Mouse (Mus musculus) liver, adult 2 months (tissue): ENCODE measurements around the gene Pa2g4. TPM values are rescaled to one million over a fixed set of nuclear protein-coding genes. Genes with fewer than 3 reads are reported as not detected.

Source experiments
- DNase-seq: peaks from one replicate; pipeline ENCODE4 v3.0.0-alpha.2; 2011; ENCODE audit warnings: low read depth, low spot score; ENCODE audit errors: extremely low read depth
- H3K27ac ChIP-seq: fragments of 200-500 bp; replicated peaks from 2 replicates; pipeline ENCODE4 v1.5.1; 2012; ENCODE audit warnings: low read depth, mild to moderate bottlenecking, control low read depth, inconsistent platforms, low read length; ENCODE audit not compliant: insufficient read depth
- H3K27me3 ChIP-seq: fragments of 200-500 bp; 2 replicates; pipeline ENCODE4 v1.6.1; 2012; ENCODE audit warnings: mild to moderate bottlenecking, moderate library complexity, low read length, inconsistent platforms; ENCODE audit not compliant: control insufficient read depth, insufficient read depth
- H3K36me3 ChIP-seq: fragments of 200-500 bp; 2 replicates; pipeline ENCODE4 v1.6.1; 2012; ENCODE audit warnings: low read length, inconsistent platforms; ENCODE audit not compliant: control insufficient read depth, insufficient read depth
- H3K4me1 ChIP-seq: fragments of 200-500 bp; 2 replicates; pipeline ENCODE4 v1.6.1; 2011; ENCODE audit warnings: low read length; ENCODE audit not compliant: control insufficient read depth, insufficient read depth
- H3K4me3 ChIP-seq: fragments of 200-500 bp; 2 replicates; pipeline ENCODE4 v1.5.1; 2011; ENCODE audit warnings: low read depth, mild to moderate bottlenecking, control low read depth, low read length, moderate library complexity; ENCODE audit not compliant: insufficient read depth
- H3K79me2 ChIP-seq: fragments of 200-500 bp; 2 replicates; pipeline ENCODE4 v1.6.1; 2012; ENCODE audit warnings: inconsistent platforms, mild to moderate bottlenecking, low read length, moderate library complexity; ENCODE audit not compliant: control insufficient read depth, insufficient read depth
- H3K9ac ChIP-seq: fragments of 200-500 bp; 2 replicates; pipeline ENCODE4 v1.6.1; 2012; ENCODE audit warnings: low read depth, mild to moderate bottlenecking, control low read depth, inconsistent platforms, low read length
- CTCF ChIP-seq: fragments of 200-500 bp; IDR thresholded peaks from 2 replicates; pipeline ENCODE4 v1.5.1; 2011; ENCODE audit warnings: low read depth, low read length, control low read depth
- POLR2A ChIP-seq: fragments of 200-500 bp; IDR thresholded peaks from 2 replicates; pipeline ENCODE4 v1.6.1; 2011; ENCODE audit warnings: low read length, control low read depth; ENCODE audit not compliant: insufficient read depth; ENCODE audit errors: extremely low read depth
- WGBS: fragments of 180-500 bp; shearing (Covaris S2); methylation state at CpG from one replicate; pipeline ENCODE4 v1.1.7; 2018; 5-methylcytosine and 5-hydroxymethylcytosine counted together
- polyA plus RNA-seq: library from polyadenylated mRNA; depleted of rRNA; stranded (reverse); fragments of >200 nt; gene quantifications from 2 replicates; pipeline ENCODE4 v1.2.3, GENCODE M21; 2012
- total RNA-seq: library from RNA; depleted of rRNA; stranded (reverse); fragments of >200 nt; gene quantifications from 2 replicates; pipeline ENCODE4 v1.2.3, GENCODE M21; 2014

Gene Pa2g4
- total and polyA plus RNA-seq, 2 experiments = 17.6 to 24.7 TPM

DNA sequence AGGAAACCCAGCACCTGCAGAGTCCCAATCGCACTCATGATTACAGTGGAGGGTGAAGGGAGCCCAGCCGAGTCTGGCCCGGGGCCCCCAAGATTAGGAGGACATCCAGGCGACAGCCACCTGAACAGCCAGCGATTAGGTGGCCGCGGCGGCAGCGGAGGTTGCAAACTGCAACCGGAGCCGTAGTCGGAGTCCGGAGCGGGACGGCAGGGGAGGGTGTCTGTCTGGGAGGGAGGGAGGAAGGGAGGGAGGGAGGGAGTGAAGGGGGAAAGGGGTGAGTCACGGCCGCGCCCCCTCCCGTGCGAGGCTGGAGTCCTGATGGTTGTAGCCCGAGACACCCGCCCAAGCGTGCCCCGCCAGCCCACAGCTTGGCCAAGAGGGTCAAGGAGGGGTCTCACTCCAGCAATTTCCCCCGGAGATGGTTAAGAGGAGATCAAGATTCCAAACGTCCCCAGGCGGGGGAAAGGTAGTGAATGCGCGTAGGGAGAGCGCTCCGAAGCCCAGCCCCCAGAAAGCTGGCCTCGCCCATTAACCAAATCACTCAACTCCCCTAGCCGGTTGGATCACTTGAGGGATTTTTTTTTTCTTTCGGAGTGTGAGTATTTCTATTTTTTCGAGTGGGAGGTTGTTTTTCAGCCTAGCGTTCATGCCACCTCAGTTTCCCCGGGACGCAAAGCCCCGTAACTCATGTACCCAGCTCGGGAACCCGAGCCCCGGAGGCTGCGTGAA, 23.8 kb upstream of the Pa2g4 start, which contains the start of gene Erbb3:
Erbb3 (minus strand) TSS at position 189 of the 729 bp plus-strand sequence.
- peaks cover 14% of the 10 kb centered on the region; the same call in 1 of the 2 replicates for H3K79me2 ChIP-seq
- peak within 1 kb of the TSS; percentile 97 for H3K27ac ChIP-seq
- TF ChIP-seq CTCF = no peak
- TF ChIP-seq POLR2A = peak; percentile 79
- peaks cover 11% of the 10 kb centered on the region for H3K36me3 ChIP-seq
- 1% methylated on average over 43 of the region's 43 CpGs for WGBS
- DNase-seq = peak; percentile 74
- H3K9ac ChIP-seq = peak within 1 kb of the TSS; percentile 87
- no peaks in the 10 kb centered on the region for H3K27me3 ChIP-seq
- H3K4me3 ChIP-seq = peak within 1 kb of the TSS; percentile 90
- peaks cover 10% of the 10 kb centered on the region for H3K4me1 ChIP-seq

DNA sequence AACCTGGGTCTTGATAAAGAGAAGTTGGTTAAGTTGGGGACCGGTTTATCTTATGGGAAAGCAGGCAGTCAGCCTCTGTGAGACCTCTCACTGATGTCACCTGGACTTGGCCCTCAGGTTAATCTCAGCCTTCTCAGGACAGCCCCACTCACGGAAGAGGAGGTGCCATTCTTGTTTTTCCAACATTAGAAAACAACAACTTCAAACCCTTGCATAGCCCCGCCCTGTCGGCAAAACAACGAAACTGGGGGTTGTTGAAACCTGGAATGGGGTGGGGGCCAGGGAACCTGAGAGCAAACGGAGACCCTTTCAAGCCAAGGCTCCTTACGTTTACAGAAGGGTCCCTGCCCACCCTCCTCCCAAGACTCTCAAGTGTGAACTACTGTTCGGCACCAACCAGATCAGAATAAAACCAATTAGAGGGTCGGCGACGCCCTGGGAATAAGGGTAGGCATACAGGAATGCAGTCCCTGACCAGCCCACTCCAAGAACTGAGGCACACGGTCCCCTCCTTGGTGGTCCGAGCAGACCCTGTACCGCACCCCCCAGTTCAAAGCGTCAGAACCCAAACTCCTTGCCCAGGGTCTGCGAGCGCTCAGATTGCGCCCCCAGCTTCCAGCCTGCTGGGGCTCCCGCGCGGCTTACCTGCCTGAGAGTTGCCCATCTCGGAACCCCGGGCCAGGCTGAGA, 23.1 kb upstream of the Pa2g4 start:
- peak overlapping the region; percentile 87 for H3K9ac ChIP-seq
- H3K27me3 ChIP-seq = no peaks in the 10 kb centered on the region
- 4% methylated on average over 23 of the region's 23 CpGs for WGBS
- H3K79me2 ChIP-seq = peaks cover 14% of the 10 kb centered on the region; the same call in 1 of the 2 replicates
- peak; percentile 94 for DNase-seq
- H3K4me1 ChIP-seq = peaks cover 10% of the 10 kb centered on the region
- H3K4me3 ChIP-seq = peak overlapping the region; percentile 90
- peaks cover 13% of the 10 kb centered on the region for H3K36me3 ChIP-seq
- H3K27ac ChIP-seq = peak overlapping the region; percentile 97
- TF ChIP-seq CTCF = no peak
- TF ChIP-seq POLR2A = 0 out of 2 replicates have a peak, but pooled peaks have one; percentile 37

DNA sequence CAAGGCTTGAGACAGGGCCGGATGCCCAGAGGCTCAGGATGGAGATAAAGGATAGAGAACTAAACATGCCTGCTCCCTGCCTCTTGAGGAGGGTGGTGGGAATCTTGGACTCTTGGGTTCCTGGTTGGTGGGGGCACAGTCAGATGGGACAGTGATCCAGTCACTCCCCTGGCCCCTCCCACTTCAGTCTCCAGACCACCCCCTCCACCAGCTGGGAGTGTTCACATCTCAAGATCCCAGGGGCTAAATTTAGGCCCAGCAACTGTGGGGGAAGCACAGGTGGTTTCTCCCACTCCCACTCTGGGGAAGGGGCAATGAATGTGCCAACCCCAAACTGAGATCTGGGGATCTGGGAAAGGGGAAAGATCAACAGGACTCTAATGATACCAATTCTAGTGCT, 22.3 kb upstream of the Pa2g4 start:
- Histone ChIP-seq H3K9ac (peak overlapping the region; percentile 71), H3K4me1 (peaks cover 10% of the 10 kb centered on the region), H3K36me3 (peaks cover 17% of the 10 kb centered on the region), H3K79me2 (peaks cover 14% of the 10 kb centered on the region; the same call in 1 of the 2 replicates), H3K4me3 (peak overlapping the region; percentile 90), H3K27ac (peak overlapping the region; percentile 97), H3K27me3 (no peaks in the 10 kb centered on the region)
- WGBS = 29% methylated on average over 1 of the region's 1 CpGs
- DNase-seq = peak; percentile 63
- TF ChIP-seq POLR2A (no peak), CTCF (no peak)

DNA sequence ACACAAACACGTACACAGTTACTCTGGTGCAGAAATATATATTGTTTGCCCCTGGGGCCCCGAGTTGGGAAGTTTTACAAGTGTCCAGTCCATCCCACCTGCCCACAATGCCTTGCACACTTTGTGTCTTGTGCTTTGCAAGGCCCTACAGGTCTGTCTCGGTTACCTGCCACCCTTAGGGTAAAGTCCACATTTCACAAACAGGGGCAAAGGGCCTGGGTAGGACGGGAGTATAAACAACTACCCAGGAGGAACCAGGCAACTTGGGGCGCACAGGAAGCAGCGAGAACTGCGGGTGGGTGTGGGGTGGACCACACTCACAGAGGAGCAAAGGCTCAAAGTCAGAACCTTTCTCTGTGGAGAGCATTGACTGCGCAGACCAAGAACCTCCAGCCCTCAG, 21.9 kb upstream of the Pa2g4 start:
- peaks cover 21% of the 10 kb centered on the region for H3K36me3 ChIP-seq
- H3K4me1 ChIP-seq = peaks cover 10% of the 10 kb centered on the region
- TF ChIP-seq POLR2A (peak; percentile 65; the same call in 1 of the 2 replicates), CTCF (peak; percentile 7; the same call in 1 of the 2 replicates)
- H3K79me2 ChIP-seq = peaks cover 14% of the 10 kb centered on the region; the same call in 1 of the 2 replicates
- peak overlapping the region; percentile 71 for H3K9ac ChIP-seq
- peak; percentile 97 for DNase-seq
- H3K27ac ChIP-seq = peak overlapping the region; percentile 97
- peak overlapping the region; percentile 90 for H3K4me3 ChIP-seq
- no peaks in the 10 kb centered on the region for H3K27me3 ChIP-seq
- WGBS = 9% methylated on average over 8 of the region's 8 CpGs

DNA sequence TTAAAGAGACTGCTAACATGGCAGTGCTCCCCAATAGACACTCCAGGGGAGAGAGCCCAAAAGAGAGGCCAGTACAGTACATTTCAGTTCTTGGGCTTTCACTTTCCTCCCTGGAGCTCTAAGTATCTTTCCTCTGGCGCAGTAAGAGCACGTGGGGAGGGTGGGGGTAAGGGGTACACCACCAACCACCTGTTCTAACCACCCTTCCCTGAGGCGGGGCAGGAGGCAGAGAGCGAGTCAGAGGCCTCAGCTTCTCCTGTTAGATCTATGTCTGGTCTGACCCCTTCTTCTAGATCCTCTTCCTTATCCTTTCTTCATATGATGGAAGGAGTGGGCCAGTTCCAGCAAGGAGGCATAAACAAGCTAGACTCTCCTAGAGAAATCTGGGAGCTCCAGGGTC, 21.3 kb upstream of the Pa2g4 start:
- no peak for DNase-seq
- H3K9ac ChIP-seq = peak overlapping the region; percentile 71
- TF ChIP-seq CTCF (no peak), POLR2A (no peak)
- H3K27ac ChIP-seq = peak overlapping the region; percentile 97
- peaks cover 10% of the 10 kb centered on the region for H3K4me1 ChIP-seq
- H3K4me3 ChIP-seq = peak overlapping the region; percentile 90
- peaks cover 14% of the 10 kb centered on the region; the same call in 1 of the 2 replicates for H3K79me2 ChIP-seq
- H3K36me3 ChIP-seq = peaks cover 25% of the 10 kb centered on the region
- no peaks in the 10 kb centered on the region for H3K27me3 ChIP-seq
- WGBS = 30% methylated on average over 4 of the region's 4 CpGs
